Mouse (Mus musculus): ENCODE data around the gene Xpnpep1.
A peak's percentile ranks its signal among the peaks of the same experiment; 100 is the strongest.

Gene Xpnpep1

DNA sequence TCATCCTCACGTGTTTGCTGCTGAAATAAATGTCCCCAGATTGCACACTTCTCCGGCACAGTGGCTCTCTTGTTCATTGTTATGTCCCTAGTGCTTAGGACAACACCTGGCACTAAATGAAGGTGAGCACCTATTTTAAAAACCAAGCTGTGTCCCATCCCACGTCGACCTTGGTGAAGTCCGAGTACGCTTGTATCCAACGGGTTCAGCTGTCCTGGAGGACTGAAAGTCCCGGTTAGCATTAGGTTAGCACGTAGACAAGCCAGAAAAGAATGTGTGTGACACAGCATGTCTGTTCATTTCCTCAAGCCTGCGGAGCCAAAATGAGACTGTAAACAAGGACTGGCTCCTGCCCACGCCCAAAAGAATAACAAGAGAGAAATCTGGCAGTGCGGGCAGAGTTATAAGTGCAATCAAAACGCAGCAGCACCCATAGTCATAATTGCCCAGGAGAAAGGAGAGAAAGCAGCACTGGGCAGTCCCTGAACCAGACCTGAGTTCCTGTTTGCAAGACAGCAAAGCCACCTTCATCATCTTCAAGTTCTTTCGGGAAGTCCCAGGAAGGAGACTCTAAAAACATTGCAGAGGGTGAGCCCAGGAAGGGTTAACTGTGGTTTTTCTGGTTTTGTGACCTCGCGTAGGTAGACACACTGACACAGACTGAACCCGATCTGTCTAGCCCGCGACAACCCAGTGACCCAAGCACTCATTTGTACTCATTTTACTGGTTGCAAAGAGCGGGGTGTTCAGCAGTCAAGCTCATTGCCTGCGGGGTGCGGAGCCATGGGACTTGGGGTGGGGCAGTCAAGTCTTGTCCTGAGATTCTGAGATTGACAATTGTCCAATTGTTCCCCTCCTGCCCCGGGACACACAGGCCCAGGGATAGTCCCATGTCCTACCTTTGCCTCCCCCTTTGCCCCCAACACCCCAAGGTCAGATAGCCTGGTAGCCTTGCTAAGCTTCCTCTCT is at the start of gene Xpnpep1:
Gene Xpnpep1 (minus strand): TSS at position 51 of the 969 bp plus-strand sequence.
- DNase-seq, result peak; percentile 91

DNA sequence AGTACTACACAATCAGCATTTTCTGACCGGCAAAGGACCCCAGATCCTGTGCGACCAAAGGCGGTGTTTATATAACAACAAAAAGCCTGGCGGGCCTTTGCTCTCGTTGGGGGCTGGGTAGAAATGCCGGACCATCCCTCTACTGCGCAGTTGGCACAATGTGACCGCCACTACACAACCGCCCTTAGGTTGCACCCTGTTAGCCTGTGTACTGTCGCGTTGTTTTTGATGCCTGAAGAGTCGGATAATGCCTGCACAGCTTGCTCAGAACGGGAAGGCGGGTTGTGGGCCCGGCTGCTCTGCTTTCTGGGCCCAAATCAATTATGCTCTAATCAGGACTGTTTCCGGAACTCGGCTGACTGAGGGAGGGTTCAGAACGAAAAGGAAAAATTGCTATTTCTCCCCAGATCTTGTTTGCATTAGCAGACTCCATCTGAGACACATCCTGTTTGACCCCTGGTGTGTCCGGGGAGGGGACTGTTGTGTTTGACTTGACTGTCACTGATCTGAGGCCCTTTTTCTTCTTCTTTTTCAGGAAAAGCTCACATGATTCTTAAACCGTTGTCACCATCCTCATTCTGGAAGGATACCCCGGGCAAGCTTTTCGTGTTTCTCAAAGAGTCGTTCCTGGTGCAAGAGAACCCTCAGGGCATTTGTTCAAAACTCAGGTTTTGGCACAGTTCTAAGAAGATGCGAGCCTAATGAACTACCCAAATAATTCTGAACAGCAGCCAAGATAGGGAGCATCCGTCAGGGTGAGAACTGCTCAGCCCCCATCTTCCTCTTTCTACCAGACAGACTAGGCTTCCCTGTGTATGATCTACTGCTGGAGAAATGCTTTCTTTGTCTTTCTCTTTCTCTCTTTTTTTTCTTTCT is 47.5 kb upstream of the Xpnpep1 start:
- peak; percentile 95 for DNase-seq

DNA sequence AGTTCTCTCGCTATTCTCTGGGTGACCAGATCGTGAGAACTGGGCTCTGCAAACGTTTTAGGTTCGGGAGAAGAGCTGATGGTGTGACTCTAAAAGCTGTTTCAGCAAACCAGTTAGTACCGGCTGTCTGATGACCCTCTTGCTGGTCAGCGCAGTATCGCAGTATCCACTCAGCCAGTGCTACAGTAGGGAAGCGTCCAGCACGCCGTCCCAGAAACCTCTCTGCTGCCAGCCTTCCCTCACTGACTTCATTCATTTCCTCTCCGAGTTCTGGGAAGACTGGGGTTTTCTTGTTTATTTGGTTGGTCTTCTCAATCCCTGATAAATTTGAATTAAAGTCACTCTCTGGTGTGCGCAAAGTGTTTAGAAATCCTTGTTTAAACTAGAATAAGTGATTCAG is 46.8 kb upstream of the Xpnpep1 start:
- peak; percentile 94 for DNase-seq

DNA sequence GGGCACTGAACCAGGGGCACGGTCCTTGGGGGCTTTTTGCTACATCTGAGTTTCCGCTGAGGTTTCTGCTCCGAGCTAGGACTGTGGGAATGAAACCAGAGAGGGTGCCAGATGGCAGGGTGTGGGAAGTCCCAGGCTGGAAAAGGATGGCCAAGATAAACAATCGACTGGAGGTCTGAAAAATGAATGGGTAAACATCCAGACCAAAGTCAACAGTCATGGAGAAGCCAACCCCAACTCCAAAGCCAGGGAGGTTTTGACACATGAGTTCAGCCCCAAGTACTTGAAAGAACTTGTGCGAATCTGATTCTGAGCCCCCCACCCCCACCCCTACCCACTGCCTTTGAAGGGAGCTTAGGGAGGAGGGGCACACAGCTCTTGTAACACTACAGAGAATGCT is 44.7 kb upstream of the Xpnpep1 start:
- DNase-seq, result peak; percentile 98

DNA sequence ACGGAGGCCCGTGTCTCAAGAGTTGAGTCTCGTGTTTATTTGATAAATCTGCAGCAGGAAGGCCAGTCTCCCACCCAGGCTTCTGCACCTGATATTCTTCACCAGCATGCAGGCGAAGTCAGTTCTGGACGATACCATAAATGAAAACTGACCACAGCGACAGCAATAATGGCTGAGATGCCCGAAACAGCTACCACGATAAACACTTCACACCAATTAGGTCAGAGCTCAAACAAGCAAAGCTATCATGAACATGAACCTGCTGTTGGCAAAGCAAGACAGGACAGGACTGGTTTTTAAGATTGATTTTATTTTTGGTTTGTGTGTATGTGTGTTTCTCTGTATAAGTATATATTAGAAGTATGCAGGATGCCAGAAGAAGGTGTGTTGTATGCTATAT is 42.8 kb upstream of the Xpnpep1 start:
- DNase-seq, result no peak

DNA sequence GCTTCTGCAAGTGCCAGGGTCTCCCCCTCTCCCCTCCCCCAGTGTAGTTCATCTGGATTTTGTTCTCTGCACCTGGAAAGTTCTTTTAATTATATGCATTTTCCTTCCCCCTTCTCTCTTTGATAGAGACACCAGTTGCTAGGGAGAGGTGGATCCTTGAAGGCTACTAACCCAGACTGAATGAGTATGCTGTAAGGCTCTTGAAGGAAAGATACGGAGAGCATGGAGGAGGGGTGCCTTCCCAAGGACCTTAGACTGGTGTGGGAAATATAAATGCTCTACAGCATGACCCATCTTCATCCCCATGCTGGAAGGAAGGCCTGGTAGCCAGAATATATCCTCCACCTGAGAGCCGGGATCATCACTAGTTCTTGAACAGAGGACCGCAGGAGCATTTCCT is 41.3 kb upstream of the Xpnpep1 start:
- DNase-seq, result peak; percentile 79

DNA sequence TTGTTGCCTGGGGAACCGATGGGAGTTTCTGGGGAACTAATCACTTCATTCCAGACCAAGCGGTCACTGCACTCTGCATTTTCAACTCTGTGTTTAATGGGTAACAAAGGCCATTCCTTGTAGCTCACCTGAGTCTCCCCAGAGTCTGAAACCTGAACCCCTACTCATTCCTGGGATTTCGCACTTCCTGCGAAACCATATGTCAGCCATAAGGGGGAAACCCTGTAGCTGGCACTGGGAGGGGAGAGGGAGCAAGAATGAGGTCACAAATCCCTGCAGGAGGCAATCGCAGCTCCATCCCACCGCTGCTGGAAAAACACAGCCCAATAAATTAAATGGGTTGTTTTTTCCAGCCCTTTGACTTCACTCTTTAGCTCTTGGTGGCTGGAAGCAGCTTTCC is 40.9 kb upstream of the Xpnpep1 start:
- peak; percentile 83 for DNase-seq

DNA sequence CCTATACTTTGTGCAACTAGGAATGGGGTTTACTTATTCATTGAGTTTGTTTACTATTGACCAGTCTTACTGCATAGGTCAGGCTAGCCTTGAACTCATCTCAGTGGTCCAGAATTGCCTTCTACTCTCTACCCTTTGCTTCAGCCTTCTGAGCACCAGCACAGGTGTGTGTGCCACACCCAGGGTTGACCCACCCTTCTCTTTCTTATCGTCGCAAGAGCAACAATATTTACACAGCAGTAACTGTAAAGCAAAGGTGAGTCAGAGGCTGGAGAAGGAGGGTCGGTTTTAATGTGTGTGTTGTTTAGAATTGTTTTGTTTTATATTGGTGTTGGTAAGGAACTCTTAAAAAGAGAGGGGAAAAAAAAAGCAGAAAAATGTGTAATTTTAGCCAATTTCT is 40.5 kb upstream of the Xpnpep1 start:
- peak; percentile 59 for DNase-seq

DNA sequence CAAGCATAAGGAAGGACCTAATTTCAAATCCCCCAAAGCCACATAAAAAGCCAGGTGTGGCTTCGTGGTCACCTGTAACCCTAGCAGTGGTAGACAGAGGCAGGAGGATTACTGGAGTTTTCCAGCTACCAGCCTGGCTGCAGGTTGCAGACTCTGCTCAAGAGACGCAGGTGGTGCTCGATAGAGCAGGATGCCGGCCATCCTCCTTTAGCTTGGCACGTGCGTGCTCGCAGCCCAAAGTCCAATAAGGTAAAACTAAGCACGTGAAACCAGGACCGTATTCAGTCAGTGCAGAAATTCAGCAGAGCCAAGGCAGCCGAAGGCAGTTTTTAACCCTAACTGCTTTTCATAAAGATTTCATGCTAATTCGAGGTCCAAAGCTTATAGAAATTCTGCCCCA is 40.0 kb upstream of the Xpnpep1 start:
- peak; percentile 87 for DNase-seq

DNA sequence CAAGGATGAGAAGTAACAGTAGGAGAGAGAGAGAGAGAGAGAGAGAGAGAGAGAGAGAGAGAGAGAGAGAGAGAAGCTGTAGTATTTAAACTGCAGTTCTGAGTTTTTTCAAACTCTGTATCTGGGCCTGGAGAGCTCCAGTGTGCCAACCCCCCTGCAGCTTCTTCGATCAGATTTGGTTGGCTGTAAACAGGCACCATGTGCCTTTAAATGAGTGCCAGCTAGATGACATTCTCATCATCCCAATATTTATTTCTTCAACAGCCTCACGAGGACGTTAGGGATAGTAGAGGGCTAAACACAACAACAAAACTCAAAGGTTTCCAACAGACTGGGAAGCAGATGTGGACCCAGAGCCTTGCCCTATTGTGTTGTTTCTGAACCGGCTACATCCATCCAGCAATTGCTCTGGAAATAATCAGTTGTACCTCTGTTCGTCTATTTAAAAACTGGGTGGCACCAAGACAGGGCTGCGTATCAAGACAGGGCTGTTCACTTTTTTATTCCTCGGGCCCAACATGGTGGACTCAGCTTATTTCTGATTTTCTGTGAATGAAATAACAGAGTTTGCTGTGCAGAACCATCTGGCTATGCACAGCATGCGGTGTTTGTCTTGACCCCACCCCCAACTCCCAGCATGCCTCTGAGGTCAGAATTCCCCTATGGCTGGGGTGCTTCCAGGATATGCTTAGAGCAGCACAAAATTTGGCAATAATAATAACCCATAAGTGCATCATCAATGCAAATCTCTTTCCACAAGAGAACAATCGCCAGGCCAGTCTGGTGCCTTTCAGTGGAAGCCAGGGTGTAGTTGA is 38.5 kb upstream of the Xpnpep1 start:
- peak; percentile 76 for DNase-seq

DNA sequence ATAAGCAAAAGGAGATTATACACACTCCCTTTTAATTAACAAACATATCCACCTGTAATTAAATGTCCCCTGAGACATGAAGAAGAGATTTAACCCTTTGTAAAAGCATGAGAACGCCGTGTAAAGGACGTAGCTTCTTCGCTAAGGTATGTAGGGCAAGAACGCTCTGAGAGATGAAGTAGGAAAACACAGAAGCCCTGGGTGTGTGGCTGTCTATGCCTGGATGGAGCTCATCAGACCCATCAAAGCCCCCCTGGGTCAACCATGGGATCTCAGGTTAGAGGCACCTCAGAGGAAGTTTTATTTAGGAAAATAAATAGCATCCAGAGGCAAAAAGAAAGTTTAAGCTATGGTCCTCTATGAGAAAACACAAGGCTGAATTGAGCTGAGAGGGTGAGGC is 37.3 kb upstream of the Xpnpep1 start:
- DNase-seq, result peak; percentile 52

DNA sequence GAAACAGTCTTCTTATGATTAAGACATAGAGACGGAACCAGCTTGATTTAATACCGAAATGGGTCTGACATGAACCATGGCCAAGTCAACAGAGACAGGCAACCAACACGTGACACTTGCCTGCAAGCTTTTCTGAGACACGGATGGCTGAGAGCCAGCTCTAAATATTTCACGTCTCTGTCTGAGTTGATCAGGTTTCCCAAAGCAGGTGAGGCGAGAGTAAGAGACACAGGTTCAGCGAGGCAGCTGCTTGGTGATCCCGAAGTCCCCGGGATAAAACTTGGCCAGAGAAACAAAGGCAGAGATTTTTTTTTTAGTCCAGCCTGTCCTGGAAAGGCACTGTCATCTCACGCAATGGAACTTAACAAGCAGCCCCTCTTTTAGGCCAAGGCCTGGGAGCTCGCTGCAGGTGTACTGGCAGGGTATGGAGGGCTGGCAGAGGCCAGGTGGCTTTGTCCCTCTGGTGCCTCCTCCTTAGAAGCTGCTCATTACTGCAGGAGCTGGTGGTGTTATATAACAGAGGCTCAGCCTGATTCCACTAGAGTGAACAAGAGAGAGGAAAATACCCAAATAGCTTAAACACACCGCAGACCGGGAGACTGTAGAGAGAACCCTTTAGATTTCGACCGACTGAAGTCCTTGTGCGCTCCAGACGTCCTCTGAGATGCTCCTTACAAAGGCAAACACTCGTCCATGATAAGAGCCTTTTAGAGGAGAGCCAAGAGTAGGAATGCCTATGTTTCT is 36.4 kb upstream of the Xpnpep1 start:
- peak; percentile 93 for DNase-seq

DNA sequence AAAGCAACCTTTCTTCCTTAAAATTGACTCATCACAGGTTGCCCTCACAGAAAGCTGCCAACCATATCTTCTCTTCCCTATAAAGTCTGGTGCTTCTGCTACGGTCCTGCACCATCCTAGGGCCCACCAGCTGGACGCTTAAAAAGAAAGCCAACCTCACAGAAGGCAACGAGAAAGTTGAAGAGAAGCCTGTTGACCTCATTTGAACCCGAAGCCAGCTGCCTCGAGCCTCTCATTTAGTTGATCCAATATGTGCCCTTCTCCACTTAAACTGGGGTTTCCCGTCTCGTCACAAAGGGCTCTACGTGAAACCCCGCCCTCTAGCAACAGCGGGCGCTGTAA is 35.9 kb upstream of the Xpnpep1 start:
- peak; percentile 93 for DNase-seq

DNA sequence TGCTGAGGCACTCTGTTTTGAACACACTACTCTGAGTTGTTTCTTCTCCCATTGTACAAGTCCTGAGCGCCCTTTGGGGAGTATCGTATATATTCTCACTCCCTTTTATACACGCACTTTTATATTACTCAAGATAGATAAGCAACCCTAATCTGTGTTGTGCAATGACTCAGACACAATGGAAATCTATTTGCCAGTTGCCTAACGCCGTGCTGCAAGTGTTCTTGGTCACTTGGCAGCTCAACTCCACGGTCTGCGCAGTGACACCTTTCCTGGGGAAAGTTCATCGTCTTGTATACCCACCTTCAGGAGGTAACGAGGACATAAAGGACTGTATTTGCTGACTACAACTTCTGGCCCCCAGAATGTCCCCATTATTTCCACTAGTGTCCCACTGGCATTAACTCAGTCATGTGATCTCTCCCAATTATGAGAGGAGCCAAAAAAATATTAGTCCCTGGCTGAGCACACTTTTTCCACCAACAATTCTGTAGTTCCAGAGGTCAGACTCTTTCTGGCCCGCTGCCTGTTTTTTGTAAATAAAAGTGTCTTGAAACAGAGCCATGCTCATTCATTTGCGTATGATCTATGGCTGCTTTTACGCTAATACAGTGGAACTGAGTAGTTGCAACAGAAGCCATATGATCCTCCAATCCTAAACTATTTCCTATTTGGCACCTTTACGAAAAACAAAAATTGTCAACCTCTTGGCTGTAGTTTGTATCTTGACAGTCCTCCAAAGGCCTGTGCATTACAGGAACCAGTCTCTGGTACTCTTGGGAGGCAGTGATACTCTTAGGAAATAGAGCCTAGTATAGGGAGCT is 35.1 kb upstream of the Xpnpep1 start:
- DNase-seq, result peak; percentile 94

DNA sequence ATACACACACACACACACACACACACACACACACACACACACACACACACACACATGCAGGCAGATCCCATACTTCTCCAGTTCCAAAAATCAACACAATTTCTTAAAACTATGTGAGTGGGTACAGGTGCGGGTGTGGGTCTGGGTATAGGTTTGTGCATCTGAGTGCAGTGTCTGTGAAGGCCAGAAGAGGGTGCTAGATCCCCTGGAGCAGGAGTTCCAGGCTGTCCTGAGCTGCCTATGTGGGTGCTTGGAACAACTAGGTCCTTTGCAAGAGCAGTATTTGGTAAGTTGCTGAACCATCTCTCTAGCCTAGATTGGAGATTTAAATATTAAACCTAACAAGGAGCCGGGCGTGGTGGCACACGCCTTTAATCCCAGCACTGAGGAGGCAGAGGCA is 33.5 kb upstream of the Xpnpep1 start:
- DNase-seq, result peak; percentile 59

DNA sequence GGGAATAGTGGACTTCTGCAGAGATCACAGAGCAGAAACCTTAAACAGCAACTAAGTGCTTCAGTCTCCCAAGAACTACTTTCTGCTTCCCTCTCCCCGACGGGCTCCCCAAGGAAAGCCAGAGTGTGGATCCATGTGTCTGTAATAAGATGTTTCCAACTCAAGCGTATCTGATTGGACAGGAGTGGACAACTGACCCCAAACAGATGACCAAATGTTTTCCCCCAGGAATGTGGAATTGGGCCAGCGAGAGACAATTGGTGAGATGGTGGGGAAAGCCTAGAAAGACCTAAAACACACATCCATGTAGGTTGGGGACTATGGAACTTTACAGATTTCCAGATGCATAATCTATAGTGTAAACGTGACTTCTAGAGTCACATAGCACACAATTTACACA is 32.4 kb upstream of the Xpnpep1 start:
- peak; percentile 85 for DNase-seq

DNA sequence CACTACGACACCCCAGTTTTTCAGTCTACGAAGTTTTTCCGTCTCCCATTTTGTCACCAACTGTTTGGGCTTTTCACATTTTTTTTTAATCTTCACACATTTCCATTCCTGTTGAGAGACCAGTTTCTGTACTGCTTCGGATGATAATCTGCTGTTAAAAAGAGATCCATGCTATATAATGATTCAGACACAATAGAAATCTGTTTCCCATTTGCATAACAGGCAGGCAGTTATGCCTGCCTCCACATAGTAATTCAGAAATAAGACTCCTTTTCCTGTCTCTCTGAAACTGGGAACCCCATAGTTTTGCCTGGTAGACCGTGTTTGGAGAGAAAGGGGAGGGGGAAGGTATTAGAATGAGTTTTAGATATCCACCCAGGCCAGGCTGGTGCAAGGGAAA is 31.6 kb upstream of the Xpnpep1 start:
- DNase-seq, result no peak

DNA sequence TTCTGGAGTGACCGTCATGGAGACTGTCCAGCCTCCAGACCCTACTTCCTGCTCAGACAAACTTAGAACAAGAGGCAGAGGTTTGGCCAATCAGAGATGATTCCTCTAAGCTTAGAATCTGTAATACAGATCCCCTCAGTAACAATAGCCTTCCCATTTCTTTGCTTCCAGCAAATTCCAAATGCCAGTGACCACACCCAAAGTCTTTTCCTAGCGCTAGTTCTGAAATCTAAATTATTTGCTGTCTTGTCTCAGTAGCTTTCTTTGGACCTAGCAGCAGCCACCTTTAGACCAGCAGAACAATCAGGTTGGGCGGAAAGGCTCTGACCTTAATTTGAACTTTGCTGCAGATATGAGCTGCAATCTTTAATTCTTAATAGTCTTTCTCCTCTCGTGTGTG is 30.9 kb upstream of the Xpnpep1 start:
- peak; percentile 88 for DNase-seq

DNA sequence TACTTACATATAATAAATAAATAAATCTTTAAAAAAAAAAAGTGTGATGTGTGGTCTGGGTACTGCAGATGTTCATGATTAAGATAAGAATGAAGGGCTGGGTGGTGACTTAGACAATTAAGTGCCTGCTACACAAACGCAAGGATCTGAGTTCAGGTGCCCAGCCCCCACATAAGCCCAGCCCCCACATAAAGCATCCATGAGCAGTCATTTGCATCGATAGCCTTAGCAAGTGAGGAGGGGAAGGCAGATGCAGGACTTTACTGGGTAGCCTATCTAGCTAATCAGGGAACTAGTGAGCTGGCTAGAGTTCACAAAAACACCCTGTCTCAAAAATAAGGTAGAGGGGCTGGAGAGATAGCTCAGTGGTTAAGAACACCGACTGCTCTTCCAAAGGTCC is 29.4 kb upstream of the Xpnpep1 start:
- DNase-seq, result peak; percentile 86

DNA sequence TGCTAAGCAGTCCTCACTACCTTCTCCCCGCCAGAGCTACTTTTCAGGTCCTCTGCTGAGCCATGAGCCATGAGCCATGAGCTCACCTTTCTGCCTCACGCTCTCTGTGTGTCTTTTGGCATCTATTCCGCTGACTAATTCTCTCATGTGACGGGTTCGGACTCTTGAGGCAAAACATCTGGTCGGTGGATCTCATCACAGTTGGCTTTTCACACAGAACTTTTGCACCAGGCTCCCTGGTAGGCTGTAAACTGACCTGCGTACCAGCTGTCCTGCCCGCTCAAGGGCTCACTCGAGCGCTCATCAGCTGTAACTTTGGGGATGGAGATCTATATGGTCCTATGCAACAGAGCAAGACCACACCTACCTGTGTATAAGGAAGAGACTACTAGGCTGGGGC is 26.9 kb upstream of the Xpnpep1 start:
- DNase-seq, result peak; percentile 98

DNA sequence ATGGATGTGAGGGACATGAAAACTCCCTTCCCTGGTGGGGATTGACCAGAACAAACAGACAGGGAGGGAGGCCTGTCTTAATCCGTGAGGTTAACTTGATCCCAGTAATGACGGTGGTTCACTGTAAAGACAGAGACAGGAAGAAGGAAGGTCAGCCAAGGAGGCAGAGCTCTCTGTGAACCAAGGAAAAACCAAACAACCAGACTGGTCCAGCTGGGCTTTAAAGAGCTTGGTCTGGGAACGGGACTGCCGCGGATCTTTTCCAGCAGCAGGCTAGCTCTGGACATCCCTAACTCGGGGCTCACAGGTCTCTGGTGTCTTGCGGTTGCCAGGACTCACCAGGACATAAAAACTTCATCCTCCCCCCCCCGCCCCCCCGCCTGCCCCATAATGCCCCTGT is 26.5 kb upstream of the Xpnpep1 start:
- peak; percentile 96 for DNase-seq
